In genomic region chr5:123064207-123064606, GRCm38 (mm10) we compare ENCODE assay signal across 9 mouse cellular contexts. TPM values are rescaled to one million over a fixed set of nuclear protein-coding genes. Genes with fewer than 3 reads are reported as not detected.
DNase-seq lines count a peak whose midpoint lies in the region; ATAC-seq and TF ChIP-seq lines count a peak whose summit lies in the region.
"Had no signal": no experiment of that assay in that cellular context is flagged by ENCODE, and none has a peak within 500 bp of the region (broad histone marks: within the 10 kb centered on the region; RNA-seq: fewer than 3 reads in every experiment).

No protein-coding gene starts in this region.

- no peak for TF ChIP-seq POLR2A in cortical plate, adult 2 months (IDR thresholded peaks at IDR 0.05; ENCODE audit: extremely low read depth, insufficient read depth, low read length)

- no peak overlapping the region for H3K9ac ChIP-seq in midbrain, postnatal 0 days (replicated peaks; ENCODE audit: low read length, poor library complexity, severe bottlenecking)
- H3K9ac ChIP-seq: limb, embryonic 13.5 days had no signal

- H3K4me3 ChIP-seq in cortical plate, adult 2 months (ENCODE audit: insufficient read depth, low read length) = peak overlapping the region; percentile 13; the same call in 1 of the 2 replicates
- H3K4me3 ChIP-seq in midbrain, postnatal 0 days (ENCODE audit: low read depth, low read length) = no peak overlapping the region
- H3K4me3 ChIP-seq: limb, embryonic 13.5 days had no signal

- H3K4me1 ChIP-seq in cortical plate, adult 2 months (ENCODE audit: control insufficient read depth, insufficient read depth, low read length) = no peaks in the 10 kb centered on the region
- H3K4me1 ChIP-seq in midbrain, postnatal 0 days (ENCODE audit: insufficient read depth, low read length) = no peaks in the 10 kb centered on the region

- POLR2A ChIA-PET in Patski (lab: Charles Lee) = interaction anchor here (0.7 kb wide), 1 partner anchor 51 kb away, joined by 10 read pairs; no protein-coding TSS in a partner anchor

- peak; percentile 72 to 79 for DNase-seq in heart, adult 18-20 months
- no peak for DNase-seq in heart, postnatal 25 days (ENCODE audit: low spot score)
- DNase-seq in 3T3-L1 (ENCODE audit: low read depth, low spot score) (peak; percentile 95), Patski (ENCODE audit: low read depth, low spot score) (no peak)
- peak; percentile 48 to 78 for DNase-seq in layer of hippocampus, postnatal 14 days (ENCODE audit: low spot score in 2 of 2)
- peak; percentile 94 for DNase-seq in midbrain, postnatal 0 days (ENCODE audit: low spot score)
- DNase-seq in thymus, postnatal 14 days = peak; percentile 82

- no peak for ATAC-seq in Patski
- no peak for ATAC-seq in midbrain, postnatal 0 days (ENCODE audit: low FRiP score)

- H3K36me3 ChIP-seq in midbrain, postnatal 0 days (ENCODE audit: insufficient read depth, low read length) = no peaks in the 10 kb centered on the region
- H3K36me3 ChIP-seq: limb, embryonic 13.5 days had no signal

- H3K9me3 ChIP-seq in midbrain, postnatal 0 days (ENCODE audit: low read length) = no peaks in the 10 kb centered on the region
- H3K9me3 ChIP-seq: limb, embryonic 13.5 days had no signal

- no peaks in the 10 kb centered on the region for H3K27me3 ChIP-seq in Patski
- no peaks in the 10 kb centered on the region for H3K27me3 ChIP-seq in midbrain, postnatal 0 days (ENCODE audit: insufficient read depth, low read length)
- H3K27me3 ChIP-seq: limb, embryonic 13.5 days had no signal

- intact Hi-C loops in heart, postnatal 25 days (cut with DNase I) = loop anchor here (2.0 kb wide), 2 partner anchors 53 to 91 kb away; no protein-coding TSS in a partner anchor

- H3K4me2 ChIP-seq in midbrain, postnatal 0 days (ENCODE audit: low read depth, low read length, poor library complexity, severe bottlenecking) = no peak overlapping the region
- H3K4me2 ChIP-seq: limb, embryonic 13.5 days had no signal

- no peak overlapping the region for H3K27ac ChIP-seq in cortical plate, adult 2 months (ENCODE audit: insufficient read depth, low read length)
- H3K27ac ChIP-seq in midbrain, postnatal 0 days (ENCODE audit: low read depth, low read length) = no peak overlapping the region
- H3K27ac ChIP-seq: limb, embryonic 13.5 days had no signal

- in situ Hi-C loops in Patski (cut with MboI; ENCODE audit: low pct_unique_long_range_greater_than_20kb) = loop anchor here (5.0 to 10.0 kb wide), 2 partner anchors 61 to 108 kb away; no protein-coding TSS in a partner anchor

- 27% methylated on average over 6 of the region's 6 CpGs for WGBS in midbrain, postnatal 0 days

- TF ChIP-seq CTCF in Patski (IDR thresholded peaks at IDR 0.05) = peak; percentile 54
- peak; percentile 13; the same call in 1 of the 2 replicates for TF ChIP-seq CTCF in cortical plate, adult 2 months (IDR thresholded peaks at IDR 0.05; ENCODE audit: extremely low read depth, insufficient read depth, low read length)
- TF ChIP-seq CTCF in midbrain, postnatal 0 days (IDR thresholded peaks at IDR 0.05) = peak; percentile 73

- CTCF ChIA-PET in Patski (lab: Charles Lee) = interaction anchor here (0.8 to 3.0 kb wide), 13 partner anchors 50 to 292 kb away, joined by 3 to 12 read pairs (median 4); no protein-coding TSS in a partner anchor

RNA-seq across cellular contexts. Expression of gene Tmem120b, which starts 4.0 kb away (rescaled TPM):
- total RNA-seq in heart, adult 18-20 months (2021) = 10 to 100 TPM; 10.1 to 10.3 TPM
- 10 to 100 TPM in 1 of 2 experiments, 1 to 10 TPM in 1; 8.6 to 10.6 TPM for total RNA-seq in heart, postnatal 25 days (2021)
- polyA plus RNA-seq in Patski (2021) = 8.1 TPM
- 10.7 and 11.3 TPM in 2 replicates for polyA plus RNA-seq in cortical plate, adult 2 months (2012; rRNA removed)
- total RNA-seq in layer of hippocampus, postnatal 14 days (2021) = 10 to 100 TPM; 20.1 to 20.3 TPM
- total RNA-seq in midbrain, postnatal 0 days (2014; rRNA removed) = 13.3 and 16.2 TPM in 2 replicates
- 17.1 and 19.7 TPM in 2 replicates for polyA plus RNA-seq in midbrain, postnatal 0 days (2015; fragmentation: Nextera tagmentation; extraction: Ambion mirVana)

RNA-seq across cellular contexts. Expression of gene Morn3, which starts 17.4 kb away (rescaled TPM):
- not detected for total RNA-seq in heart, adult 18-20 months (2021)
- not detected for total RNA-seq in heart, postnatal 25 days (2021)
- polyA plus RNA-seq in Patski (2021) = 0.32 TPM
- polyA plus RNA-seq in cortical plate, adult 2 months (2012; rRNA removed) = 0.11 and 0.27 TPM in 2 replicates
- total RNA-seq in layer of hippocampus, postnatal 14 days (2021) = under 1 TPM; 0.62 to 0.79 TPM
- total RNA-seq in midbrain, postnatal 0 days (2014; rRNA removed) = not detected in 2 replicates
- 1.1 and 1.3 TPM in 2 replicates for polyA plus RNA-seq in midbrain, postnatal 0 days (2015; fragmentation: Nextera tagmentation; extraction: Ambion mirVana)
- polyA plus RNA-seq: limb, embryonic 13.5 days had no signal

RNA-seq across cellular contexts. Expression of gene Orai1, which starts 49.3 kb away (rescaled TPM):
- 10 to 100 TPM; 12.2 to 12.5 TPM for total RNA-seq in heart, adult 18-20 months (2021)
- total RNA-seq in heart, postnatal 25 days (2021) = 10 to 100 TPM; 15.1 to 16.1 TPM
- 20.5 TPM for polyA plus RNA-seq in Patski (2021)
- polyA plus RNA-seq in cortical plate, adult 2 months (2012; rRNA removed) = 13.2 and 14.3 TPM in 2 replicates
- total RNA-seq in layer of hippocampus, postnatal 14 days (2021) = 10 to 100 TPM; 15.1 to 16.2 TPM
- total RNA-seq in midbrain, postnatal 0 days (2014; rRNA removed) = 16.3 and 24.0 TPM in 2 replicates
- polyA plus RNA-seq in midbrain, postnatal 0 days (2015; fragmentation: Nextera tagmentation; extraction: Ambion mirVana) = 13.5 and 14.8 TPM in 2 replicates

Comparison
In these comparisons a context has a peak if more than half of its experiments do, and no peak if none do; other contexts are left out.
1. DNase-seq: peak in heart, adult 18-20 months (2 of 2), 3T3-L1 (single experiment), layer of hippocampus, postnatal 14 days (2 of 2), midbrain, postnatal 0 days (single experiment) and thymus, postnatal 14 days (single experiment); none in heart, postnatal 25 days (single experiment) and Patski (single experiment).
2. CTCF ChIP-seq: peak in every context shown above with its lines; median percentile 73 in midbrain, postnatal 0 days; 54 in Patski; 13 in cortical plate, adult 2 months.